Mouse (Mus musculus): ENCODE measurements at regions not wholly inside any gene's neighbourhood (a gene's known extent, or its start where the extent isn't known, plus 50 kb on each side); places are given as distances from the start of the nearest gene placed in this dataset.

GRCm38 (mm10) chr13:84939695-84940094 is 249.5 kb upstream of the Ccnh start:
- no peak for TF ChIP-seq CTCF (IDR thresholded peaks at IDR 0.05; ENCODE audit: extremely low read depth, insufficient read depth, low read length)
- no peak for TF ChIP-seq POLR2A (IDR thresholded peaks at IDR 0.05; ENCODE audit: extremely low read depth, insufficient read depth, low read length)
